Comparison of ENCODE assay signal across 9 mouse cellular contexts in the genomic region with DNA sequence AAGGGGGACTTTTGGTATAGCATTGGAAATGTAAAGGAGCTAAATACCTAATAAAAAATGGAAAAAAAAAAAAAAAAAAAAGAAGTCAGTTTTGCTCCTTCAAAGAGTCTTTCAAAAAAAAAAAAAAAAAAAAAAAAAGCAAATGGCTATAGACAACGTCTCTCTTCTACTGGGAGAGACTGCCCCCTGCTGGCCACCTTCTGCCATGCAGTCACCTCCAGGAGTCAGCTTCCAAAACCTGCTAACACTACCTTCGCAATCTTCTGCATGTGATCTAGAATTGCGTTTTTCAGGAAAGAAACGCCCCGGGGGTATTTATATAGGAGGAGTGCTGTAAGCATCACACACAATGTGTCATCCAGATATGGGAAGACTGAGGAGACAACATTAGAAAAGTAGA. TPM values are rescaled to one million over a fixed set of nuclear protein-coding genes. Genes with fewer than 3 reads are reported as not detected.
DNase-seq lines count a peak whose midpoint lies in the region; ATAC-seq and TF ChIP-seq lines count a peak whose summit lies in the region.
"Had no signal": no experiment of that assay in that cellular context is flagged by ENCODE, and none has a peak within 500 bp of the region (broad histone marks: within the 10 kb centered on the region; RNA-seq: fewer than 3 reads in every experiment).

No protein-coding gene starts in this region.

- TF ChIP-seq POLR2A in brain, embryonic 14.5 days (IDR thresholded peaks at IDR 0.05; ENCODE audit: borderline replicate concordance, extremely low read depth, insufficient read depth, insufficient read length, poor library complexity, severe bottlenecking), result no peak

- 39% methylated on average over 5 of the region's 5 CpGs for WGBS in forebrain, embryonic 10.5 days
- 44% methylated on average over 5 of the region's 5 CpGs for WGBS in forebrain, embryonic 16.5 days

- no peaks in the 10 kb centered on the region for H3K9me3 ChIP-seq in forebrain, embryonic 10.5 days
- no peaks in the 10 kb centered on the region for H3K9me3 ChIP-seq in forebrain, embryonic 16.5 days (ENCODE audit: control insufficient read depth, low read length)
- H3K9me3 ChIP-seq: lung, embryonic 15.5 days had no signal

- H3K36me3 ChIP-seq in forebrain, embryonic 10.5 days (replicated peaks), result no peaks in the 10 kb centered on the region
- H3K36me3 ChIP-seq in forebrain, embryonic 16.5 days (ENCODE audit: control insufficient read depth, insufficient read depth), result no peaks in the 10 kb centered on the region
- no peaks in the 10 kb centered on the region for H3K36me3 ChIP-seq in splenic B cell, adult 2 months (ENCODE audit: control insufficient read depth, insufficient read depth, low read length, poor library complexity, severe bottlenecking)
- H3K36me3 ChIP-seq: lung, embryonic 15.5 days had no signal

- H3K9ac ChIP-seq in forebrain, embryonic 16.5 days (replicated peaks; ENCODE audit: low read depth, low read length), result no peak overlapping the region
- H3K9ac ChIP-seq: lung, embryonic 15.5 days had no signal

- no peak overlapping the region for H3K4me3 ChIP-seq in forebrain, embryonic 10.5 days
- H3K4me3 ChIP-seq in forebrain, embryonic 16.5 days (replicated peaks; ENCODE audit: low read length), result no peak overlapping the region
- no peak overlapping the region for H3K4me3 ChIP-seq in layer of hippocampus, adult 2 months
- H3K4me3 ChIP-seq: lung, embryonic 15.5 days had no signal

- no peaks in the 10 kb centered on the region for H3K4me1 ChIP-seq in forebrain, embryonic 10.5 days
- no peaks in the 10 kb centered on the region for H3K4me1 ChIP-seq in forebrain, embryonic 16.5 days (replicated peaks; ENCODE audit: control insufficient read depth, insufficient read depth, low read length)

- peak; percentile 63 for DNase-seq in forebrain, embryonic 10.5 days (ENCODE audit: extremely low spot score, low spot score)
- DNase-seq in brain, embryonic 14.5 days (ENCODE audit: low read depth), result peak; percentile 75
- DNase-seq in forelimb bud, embryonic 11.5 days (ENCODE audit: low read depth, low spot score), result peak; percentile 62
- DNase-seq in layer of hippocampus, adult 2 months (ENCODE audit: low spot score in 2 of 2), result peak; percentile 34 to 84
- peak; percentile 60 for DNase-seq in lung, postnatal 36 days
- peak; percentile 72 for DNase-seq in splenic B cell, adult 2 months (ENCODE audit: low read depth, low spot score)

- H3K4me2 ChIP-seq in forebrain, embryonic 16.5 days (ENCODE audit: low read length), result no peak overlapping the region
- H3K4me2 ChIP-seq: lung, embryonic 15.5 days had no signal

- peak; percentile 81 for TF ChIP-seq CTCF in brain, embryonic 14.5 days (IDR thresholded peaks at IDR 0.05; ENCODE audit: borderline replicate concordance, extremely low read depth, insufficient read depth, insufficient read length)
- peak; percentile 74 for TF ChIP-seq CTCF in layer of hippocampus, adult 2 months (conservative IDR thresholded peaks at IDR 0.05)

- H3K27ac ChIP-seq in forebrain, embryonic 10.5 days, result no peak overlapping the region
- H3K27ac ChIP-seq in forebrain, embryonic 16.5 days (ENCODE audit: low read length), result no peak overlapping the region
- no peak overlapping the region for H3K27ac ChIP-seq in layer of hippocampus, adult 2 months
- H3K27ac ChIP-seq: lung, embryonic 15.5 days had no signal

- H3K27me3 ChIP-seq in forebrain, embryonic 10.5 days (ENCODE audit: poor library complexity, severe bottlenecking), result 0 out of 2 replicates have a peak, but pooled peaks cover 4% of the 10 kb centered on the region
- H3K27me3 ChIP-seq in forebrain, embryonic 16.5 days (replicated peaks; ENCODE audit: control insufficient read depth, insufficient read depth, low read length), result no peaks in the 10 kb centered on the region
- H3K27me3 ChIP-seq in splenic B cell, adult 2 months (ENCODE audit: control insufficient read depth, insufficient read depth, low read length, poor library complexity, severe bottlenecking), result no peaks in the 10 kb centered on the region
- H3K27me3 ChIP-seq: lung, embryonic 15.5 days had no signal

- ATAC-seq in forebrain, embryonic 16.5 days, result no peak
- peak; percentile 34 for ATAC-seq in CD4-positive, CD25-positive, alpha-beta regulatory T cell, adult 4 months

RNA-seq across cellular contexts. Expression of a gene that starts 26.9 kb away (rescaled TPM):
- not detected in 2 replicates for polyA plus RNA-seq in forebrain, embryonic 10.5 days (2016; fragmentation: Nextera tagmentation; extraction: Ambion mirVana)
- 8.0 and 11.6 TPM in 2 replicates for polyA plus RNA-seq in forebrain, embryonic 16.5 days (2015; fragmentation: Nextera tagmentation; extraction: Ambion mirVana)
- under 1 TPM in 1 of 2 experiments, not detected in 1; 0.15 TPM for polyA plus RNA-seq in CD4-positive, CD25-positive, alpha-beta regulatory T cell, adult 4 months (2017; shearing (Covaris generic))
- 1.4 and 1.8 TPM in 2 replicates for polyA plus RNA-seq in brain, embryonic 14.5 days (2012; rRNA removed)
- total RNA-seq in layer of hippocampus, adult 2 months (2021), result 10 to 100 TPM; 50.8 to 52.4 TPM
